Mouse (Mus musculus): ENCODE results near the gene Ppp1r21.

Gene Ppp1r21

GRCm38 (mm10) chr17:88613721-88614120 lies 83.8 kb downstream of the Ppp1r21 start:
- DNase-seq (ENCODE audit: inconsistent ontology term), result no peak

DNA sequence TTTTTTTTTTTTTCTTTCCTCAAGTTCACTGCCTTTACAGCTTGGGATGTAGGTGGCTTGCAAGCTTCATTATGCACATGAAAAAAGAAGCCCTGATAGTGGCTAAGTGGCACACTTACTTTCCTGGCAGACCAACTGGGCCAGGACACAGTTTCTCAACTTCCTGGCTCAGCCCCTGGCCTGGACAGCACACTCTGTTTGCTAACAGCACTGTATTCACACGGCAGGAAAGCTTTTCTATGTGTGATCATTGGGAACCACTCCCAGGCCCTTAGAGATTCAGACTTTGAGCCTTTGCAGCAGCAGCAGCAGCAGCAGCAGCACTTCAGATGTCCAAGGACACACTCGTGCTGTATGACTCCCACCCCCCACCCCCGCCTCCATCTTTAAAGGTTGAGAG lies 84.3 kb downstream of the Ppp1r21 start:
- peak; percentile 54 for DNase-seq (ENCODE audit: inconsistent ontology term)

- no peak for DNase-seq (ENCODE audit: inconsistent ontology term)
Measured at GRCm38 (mm10) chr17:88614733-88615132, 84.8 kb downstream of the Ppp1r21 start.

DNA sequence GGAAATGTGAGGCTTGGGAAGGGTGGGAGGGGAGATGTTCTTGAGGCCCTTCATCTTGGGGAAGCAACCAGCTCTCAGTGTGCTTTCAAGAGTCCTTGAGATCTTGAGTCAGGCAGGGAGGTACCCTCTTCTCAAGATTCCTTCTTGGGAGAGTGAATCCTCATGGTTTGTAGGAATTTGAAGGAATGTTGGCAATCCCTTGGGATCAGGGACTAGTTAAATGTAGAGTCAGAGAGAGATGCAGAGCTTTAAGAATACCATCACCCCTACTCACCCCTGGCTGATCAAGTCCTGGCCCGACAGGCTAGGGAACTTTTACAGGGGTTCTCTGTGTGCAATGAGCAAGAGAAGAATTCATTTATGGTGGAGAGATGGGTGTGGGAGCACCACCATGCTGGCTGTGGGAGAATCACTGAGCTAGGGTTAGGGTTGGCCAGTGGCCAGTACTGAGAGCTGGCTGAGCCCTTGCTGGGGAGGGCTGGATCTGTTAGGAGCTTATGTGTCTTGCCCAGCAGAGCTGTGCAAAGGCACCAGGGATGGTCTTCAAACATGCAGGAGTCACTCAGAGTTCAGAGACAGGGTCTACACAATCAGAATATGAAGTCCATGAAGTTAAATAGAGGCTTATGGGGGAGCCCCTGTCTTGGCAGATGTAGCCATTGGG lies 85.7 kb downstream of the Ppp1r21 start:
- no peak for DNase-seq (ENCODE audit: inconsistent ontology term)

DNA sequence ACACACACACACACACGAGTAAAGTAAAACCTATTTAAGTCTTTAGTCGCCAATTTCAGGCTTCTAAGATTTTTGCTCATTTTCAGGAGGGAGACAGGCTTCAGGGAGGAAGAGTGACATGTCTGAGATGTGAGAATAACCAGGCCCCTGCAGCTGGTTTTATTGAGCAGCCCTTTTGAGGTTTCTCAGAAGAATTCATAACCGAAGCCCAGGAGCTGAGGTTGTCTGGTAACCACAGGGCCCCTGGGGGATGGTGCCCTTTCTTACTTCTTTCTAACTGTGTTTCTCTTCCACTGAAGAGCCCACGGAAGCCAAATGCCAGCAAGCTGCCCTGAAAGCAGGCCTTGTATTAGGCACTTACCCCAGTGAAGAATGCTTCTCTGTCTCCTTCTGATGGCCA lies 91.0 kb downstream of the Ppp1r21 start:
- DNase-seq (ENCODE audit: inconsistent ontology term), result no peak

DNA sequence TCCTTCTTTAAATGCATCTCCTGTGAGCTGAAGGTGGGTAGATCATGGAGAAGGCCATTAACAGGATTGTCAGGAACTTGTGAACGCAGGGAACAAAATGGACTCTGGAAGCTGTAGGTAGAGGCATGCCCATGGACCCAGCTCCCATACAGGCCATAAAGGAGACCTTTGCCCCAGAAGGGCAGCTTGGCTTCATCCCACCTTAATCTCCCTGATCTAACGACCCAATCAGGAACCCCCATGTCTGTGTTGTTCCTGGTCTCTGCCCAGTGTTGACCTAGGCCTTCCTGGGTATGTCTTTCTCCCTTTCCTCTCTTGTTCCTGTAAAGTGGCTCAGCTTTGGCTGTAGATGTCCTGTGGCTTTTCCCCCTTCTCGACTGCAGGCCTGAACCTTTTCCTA lies 91.5 kb downstream of the Ppp1r21 start:
- DNase-seq (ENCODE audit: inconsistent ontology term), result no peak

GRCm38 (mm10) chr17:88622711-88623110 lies 92.8 kb downstream of the Ppp1r21 start:
- no peak for DNase-seq (ENCODE audit: inconsistent ontology term)

- no peak for DNase-seq (ENCODE audit: inconsistent ontology term)
Measured at GRCm38 (mm10) chr17:88624386-88624785, 94.5 kb downstream of the Ppp1r21 start.

DNA sequence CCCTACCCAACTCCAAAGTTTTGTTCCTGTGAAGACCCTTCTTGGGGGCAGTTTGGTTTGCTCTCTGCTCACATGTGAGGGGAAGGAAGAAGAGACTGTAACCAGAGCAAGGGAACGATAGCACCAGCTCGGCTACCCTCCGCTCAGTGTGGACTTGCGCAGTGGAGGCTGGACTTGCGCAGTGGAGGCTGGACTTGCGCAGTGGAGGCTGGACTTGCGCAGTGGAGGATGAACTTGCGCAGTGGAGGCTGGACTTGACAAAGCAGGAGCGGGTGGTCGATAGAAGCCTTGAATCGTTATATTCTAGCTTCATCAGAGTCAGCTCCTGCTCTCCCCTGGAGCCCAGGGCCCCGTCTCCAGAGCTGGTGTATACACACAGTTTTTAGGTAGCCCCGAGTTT lies 95.4 kb downstream of the Ppp1r21 start:
- no peak for DNase-seq (ENCODE audit: inconsistent ontology term)

DNA sequence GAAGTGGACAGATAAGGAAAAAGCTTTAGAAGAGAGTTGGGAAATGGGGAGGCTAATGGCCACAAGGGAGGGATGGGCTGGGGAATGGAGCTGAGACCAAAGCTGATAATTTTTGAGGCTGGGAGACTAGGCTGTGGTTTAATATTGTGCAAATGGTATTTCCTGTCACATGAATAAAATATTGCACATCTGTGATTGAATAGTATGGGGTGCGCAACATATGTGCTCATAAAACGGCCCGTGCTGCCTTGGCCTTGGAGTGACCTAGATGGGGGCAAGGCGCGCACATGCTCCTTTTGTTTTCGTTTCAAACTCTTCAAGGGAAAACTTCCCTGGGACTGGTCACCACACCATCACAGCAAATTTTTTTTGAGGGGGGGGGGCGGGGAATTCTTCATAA lies 96.0 kb downstream of the Ppp1r21 start:
- DNase-seq (ENCODE audit: inconsistent ontology term), result no peak

- peak; percentile 70 for DNase-seq (ENCODE audit: inconsistent ontology term)
Measured at GRCm38 (mm10) chr17:88626347-88626811, 96.5 kb downstream of the Ppp1r21 start.

DNA sequence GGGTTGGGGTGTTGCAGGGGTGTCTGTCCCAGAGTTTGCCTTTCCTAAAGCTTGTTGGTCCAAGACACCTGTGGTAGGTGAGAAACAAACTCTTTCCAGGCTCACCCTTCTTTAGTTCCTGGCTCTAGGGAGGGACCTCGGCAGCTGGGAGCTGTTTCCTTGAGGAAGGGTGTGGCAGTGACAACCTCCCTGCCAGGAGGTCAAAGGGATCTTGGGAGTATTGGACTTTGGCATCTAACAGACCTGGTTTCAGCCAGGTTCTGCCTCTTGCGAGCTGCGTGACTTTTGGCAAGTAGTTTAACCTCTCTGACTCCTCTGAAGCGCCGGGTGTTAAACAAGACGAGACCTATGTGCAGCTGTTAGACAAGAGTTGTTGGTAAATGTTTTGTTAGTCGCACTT lies 97.2 kb downstream of the Ppp1r21 start:
- DNase-seq (ENCODE audit: inconsistent ontology term), result no peak

- peak; percentile 87 for DNase-seq (ENCODE audit: inconsistent ontology term)
Measured at GRCm38 (mm10) chr17:88628676-88629380, 98.9 kb downstream of the Ppp1r21 start.

DNA sequence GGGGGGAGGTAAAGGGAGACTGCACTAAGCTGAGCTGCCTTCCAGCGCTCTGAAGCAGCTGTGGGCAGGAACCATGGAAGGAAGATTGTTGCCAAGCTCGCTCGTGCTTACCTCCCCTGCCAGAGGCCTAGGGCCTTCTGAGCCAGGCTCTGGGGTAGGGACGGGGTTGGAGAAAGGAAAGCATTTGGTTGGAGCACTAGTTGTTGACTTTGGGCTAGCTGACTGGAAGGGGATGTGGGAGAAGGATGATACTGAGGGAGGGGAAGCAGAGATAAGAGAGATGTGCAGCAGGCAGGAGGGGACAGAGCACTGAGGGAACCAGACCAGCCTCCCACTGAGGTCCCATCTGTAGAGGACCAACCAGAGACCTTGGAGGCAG lies 99.5 kb downstream of the Ppp1r21 start:
- DNase-seq (ENCODE audit: inconsistent ontology term), result no peak

- DNase-seq (ENCODE audit: inconsistent ontology term), result peak; percentile 91
Measured at GRCm38 (mm10) chr17:88629931-88630553, 100.1 kb downstream of the Ppp1r21 start.

DNA sequence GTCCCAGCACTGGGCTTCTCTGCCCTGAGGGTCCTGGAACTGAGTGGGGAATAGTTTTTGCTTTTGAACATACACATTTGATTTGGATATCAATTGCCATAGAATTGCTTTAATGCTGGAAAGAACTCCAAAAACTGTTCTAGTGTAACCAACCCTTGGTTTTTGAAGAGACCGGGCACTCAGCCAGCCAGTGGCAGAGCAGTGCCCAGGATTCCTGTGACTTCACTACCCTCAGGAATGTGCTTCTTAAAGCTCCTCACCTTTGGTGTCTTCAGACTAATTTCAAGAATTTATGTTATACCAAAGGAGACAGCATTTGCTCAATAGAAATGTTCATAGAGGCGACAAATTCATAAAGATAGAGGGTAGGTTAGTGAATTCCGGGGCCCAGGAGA lies 100.6 kb downstream of the Ppp1r21 start:
- DNase-seq (ENCODE audit: inconsistent ontology term), result no peak

- no peak for DNase-seq (ENCODE audit: inconsistent ontology term)
Measured at GRCm38 (mm10) chr17:88632631-88633030, 102.7 kb downstream of the Ppp1r21 start.

- no peak for DNase-seq (ENCODE audit: inconsistent ontology term)
Measured at GRCm38 (mm10) chr17:88636076-88636475, 106.2 kb downstream of the Ppp1r21 start.

DNA sequence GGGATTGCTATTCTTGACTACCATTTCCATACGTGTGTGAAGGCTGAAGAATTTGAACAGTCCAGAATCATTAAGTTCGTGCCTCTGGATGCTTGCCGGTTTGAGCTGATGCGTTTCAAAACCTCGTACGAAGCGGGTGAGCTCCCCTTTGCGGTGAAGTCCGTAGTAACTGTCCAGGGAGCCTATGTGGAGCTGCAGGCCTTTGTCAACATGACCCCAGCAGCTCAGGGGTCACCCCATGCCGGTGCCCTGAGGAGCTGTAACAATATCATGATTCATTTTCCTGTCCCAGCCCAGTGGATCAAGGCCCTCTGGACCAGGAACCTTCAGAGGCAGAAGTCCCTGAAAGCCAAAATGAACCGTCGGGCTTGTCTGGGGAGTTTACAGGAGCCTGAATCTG lies 106.7 kb downstream of the Ppp1r21 start:
- peak; percentile 32 for DNase-seq (ENCODE audit: inconsistent ontology term)

All from Muller cell, postnatal 12 days (primary cell).